Mouse (Mus musculus): ENCODE measurements around the gene Nrg4. TPM values are rescaled to one million over a fixed set of nuclear protein-coding genes. Genes with fewer than 3 reads are reported as not detected.
"Not testable (repeated sequence)": the region's sequence is repeated elsewhere in the genome, so short reads cannot be mapped to it uniquely, and the experiment has no call there.

Gene Nrg4
- polyA plus RNA-seq, 1 experiment from 2014 or later: 0.93 TPM

DNA sequence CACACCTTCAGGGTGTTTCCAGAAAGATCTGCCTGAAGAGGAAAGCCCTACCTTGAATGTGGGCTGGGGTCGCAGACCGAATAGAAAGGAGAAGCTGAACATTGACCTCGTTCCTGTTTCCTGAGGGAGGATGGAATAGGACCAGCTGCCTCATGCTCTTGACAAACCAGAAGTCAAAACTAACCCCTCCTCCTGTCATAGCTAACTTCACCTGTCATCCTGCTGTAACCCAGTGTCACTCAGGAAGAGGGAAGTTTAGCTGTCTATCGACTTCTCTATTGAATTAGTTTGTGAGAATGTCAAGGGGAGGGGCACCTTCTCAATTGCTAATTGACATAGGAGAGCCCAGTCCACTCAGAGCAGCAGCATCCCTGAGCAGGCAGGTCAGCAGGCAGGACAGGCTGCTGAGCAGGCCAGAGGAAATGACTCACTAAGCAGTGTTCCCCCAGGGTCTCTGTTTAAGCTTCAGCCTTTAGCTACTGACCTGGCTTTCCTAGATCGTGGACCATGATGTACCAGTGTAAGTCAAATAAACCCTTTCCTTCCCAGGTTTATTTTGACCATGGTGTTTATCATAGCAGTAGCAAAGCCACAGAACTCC lies 54.6 kb downstream of the Nrg4 start:
- ATAC-seq (ENCODE audit: low read depth): no peak
- H3K4me3 ChIP-seq (ENCODE audit: low read length): no peak overlapping the region
- WGBS: 47% methylated on average over 5 of the region's 5 CpGs
- no peaks in the 10 kb centered on the region for H3K36me3 ChIP-seq (ENCODE audit: control insufficient read depth, insufficient read depth, low read length)
- H3K27me3 ChIP-seq (ENCODE audit: control insufficient read depth, insufficient read depth, low read depth, low read length): no peaks in the 10 kb centered on the region
- no peak overlapping the region for H3K27ac ChIP-seq (ENCODE audit: low read length)
- H3K9ac ChIP-seq (ENCODE audit: low read length): no peak overlapping the region
- H3K9me3 ChIP-seq (ENCODE audit: control insufficient read depth, low read length): no peaks in the 10 kb centered on the region
- no peak overlapping the region for H3K4me2 ChIP-seq (ENCODE audit: low read depth, low read length)
- H3K4me1 ChIP-seq (replicated peaks; ENCODE audit: control insufficient read depth, insufficient read depth, low read length): no peaks in the 10 kb centered on the region

DNA sequence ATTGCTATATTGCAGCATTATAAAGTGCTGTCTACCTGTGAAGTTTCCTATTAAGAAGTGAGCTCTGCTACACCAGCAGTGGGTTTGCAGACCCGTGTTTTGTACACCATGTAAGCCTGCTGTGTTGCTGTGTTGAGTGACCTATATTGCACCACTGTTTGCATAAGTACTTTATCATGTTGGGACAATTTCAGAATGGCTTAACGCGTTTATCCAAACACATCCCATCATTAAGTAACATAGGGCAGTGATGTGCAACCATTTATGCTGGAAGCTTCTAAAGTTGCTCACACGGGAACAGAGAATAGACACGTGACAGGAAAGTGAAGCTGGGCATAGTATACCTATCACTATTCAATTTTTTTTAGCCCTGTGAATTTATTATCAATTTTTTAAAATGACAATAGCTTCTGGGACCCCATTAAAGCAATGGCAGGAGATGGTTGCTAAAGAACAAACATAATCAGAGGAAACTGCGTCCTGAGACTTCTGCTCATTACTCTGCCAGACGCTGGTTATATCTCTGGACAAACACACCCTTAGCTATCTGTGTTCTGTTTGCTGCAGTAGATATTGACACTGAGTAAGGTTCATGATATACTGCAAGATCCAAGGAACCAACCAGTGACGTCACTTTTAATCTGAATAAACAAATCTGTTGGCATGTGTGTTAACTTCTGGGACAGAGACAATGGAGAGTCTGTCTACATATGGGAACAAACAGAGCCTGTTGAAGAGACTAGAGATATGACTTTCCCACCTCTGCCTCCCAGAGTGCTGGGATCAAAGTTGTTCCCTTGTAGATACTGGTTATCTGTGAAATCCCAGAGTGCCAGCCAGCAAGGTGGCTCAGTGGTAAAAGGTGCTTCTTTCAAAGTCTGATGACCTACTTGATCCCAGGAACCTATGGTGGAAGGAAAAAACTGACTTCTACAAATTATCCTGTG lies 62.0 kb downstream of the Nrg4 start:
- 57% methylated on average over 8 of the region's 8 CpGs for WGBS
- Histone ChIP-seq H3K4me1 (replicated peaks; ENCODE audit: control insufficient read depth, insufficient read depth, low read length) (no peaks in the 10 kb centered on the region), H3K27ac (ENCODE audit: low read length) (no peak overlapping the region), H3K9me3 (ENCODE audit: control insufficient read depth, low read length) (no peaks in the 10 kb centered on the region), H3K4me3 (ENCODE audit: low read length) (no peak overlapping the region), H3K4me2 (ENCODE audit: low read depth, low read length) (no peak overlapping the region), H3K27me3 (ENCODE audit: control insufficient read depth, insufficient read depth, low read depth, low read length) (no peaks in the 10 kb centered on the region), H3K9ac (ENCODE audit: low read length) (no peak overlapping the region), H3K36me3 (ENCODE audit: control insufficient read depth, insufficient read depth, low read length) (no peaks in the 10 kb centered on the region)
- ATAC-seq (ENCODE audit: low read depth): no peak

DNA sequence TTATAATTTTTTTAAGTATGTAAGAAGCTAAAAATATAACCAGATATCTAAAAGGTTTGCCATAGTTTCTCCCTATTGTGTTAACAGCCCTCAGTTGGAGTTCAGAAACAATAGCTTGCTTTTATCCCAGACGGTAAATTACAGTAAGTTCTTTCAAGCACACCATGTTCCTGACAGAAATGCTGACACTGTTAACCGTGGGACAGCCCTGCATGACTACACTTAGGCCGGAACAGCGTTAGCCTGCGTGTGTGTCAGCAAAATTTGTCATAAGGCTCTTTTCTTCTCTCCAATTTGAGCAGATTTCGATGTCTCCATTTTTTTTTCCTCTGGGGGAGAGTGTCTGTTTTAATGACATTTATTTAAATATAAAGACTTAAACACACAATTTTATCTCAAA lies 66.9 kb downstream of the Nrg4 start:
- Histone ChIP-seq H3K4me3 (ENCODE audit: low read length) (no peak overlapping the region), H3K27ac (ENCODE audit: low read length) (no peak overlapping the region), H3K4me1 (replicated peaks; ENCODE audit: control insufficient read depth, insufficient read depth, low read length) (no peaks in the 10 kb centered on the region), H3K9ac (ENCODE audit: low read length) (no peak overlapping the region), H3K27me3 (ENCODE audit: control insufficient read depth, insufficient read depth, low read depth, low read length) (no peaks in the 10 kb centered on the region), H3K9me3 (ENCODE audit: control insufficient read depth, low read length) (no peaks in the 10 kb centered on the region), H3K36me3 (ENCODE audit: control insufficient read depth, insufficient read depth, low read length) (no peaks in the 10 kb centered on the region), H3K4me2 (ENCODE audit: low read depth, low read length) (no peak overlapping the region)
- ATAC-seq (ENCODE audit: low read depth): no peak
- 56% methylated on average over 6 of the region's 6 CpGs for WGBS

- Histone ChIP-seq H3K4me3 (ENCODE audit: low read length) (no peak overlapping the region), H3K4me1 (replicated peaks; ENCODE audit: control insufficient read depth, insufficient read depth, low read length) (no peaks in the 10 kb centered on the region), H3K4me2 (ENCODE audit: low read depth, low read length) (no peak overlapping the region), H3K36me3 (ENCODE audit: control insufficient read depth, insufficient read depth, low read length) (no peaks in the 10 kb centered on the region), H3K9me3 (ENCODE audit: control insufficient read depth, low read length) (no peaks in the 10 kb centered on the region), H3K27ac (ENCODE audit: low read length) (no peak overlapping the region), H3K27me3 (ENCODE audit: control insufficient read depth, insufficient read depth, low read depth, low read length) (no peaks in the 10 kb centered on the region), H3K9ac (ENCODE audit: low read length) (no peak overlapping the region)
- ATAC-seq (ENCODE audit: low read depth): no peak
- 86% methylated on average over 2 of the region's 2 CpGs for WGBS
These were observed 69.5 kb downstream of the Nrg4 start for GRCm38 (mm10) chr9:55257105-55257504.

DNA sequence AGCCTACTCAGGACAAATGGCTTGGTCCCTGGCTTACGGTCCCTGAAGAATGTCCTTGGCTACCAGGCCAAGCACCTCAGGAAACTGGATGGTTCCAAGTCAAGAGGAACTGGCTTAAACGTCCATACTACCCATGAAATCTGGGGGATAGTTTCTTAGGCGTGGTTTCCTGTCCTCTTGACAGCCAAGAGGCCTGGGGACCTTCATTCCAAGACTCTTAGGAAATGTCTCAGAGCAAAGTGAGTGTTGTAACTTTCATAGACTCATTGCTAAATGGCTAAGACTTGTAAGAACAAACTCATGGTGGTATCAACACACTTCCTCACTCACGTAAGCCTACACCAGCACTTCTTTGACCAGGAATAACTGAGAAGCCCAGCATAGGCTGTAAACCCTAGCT lies 71.0 kb downstream of the Nrg4 start:
- 48% methylated on average over 4 of the region's 4 CpGs for WGBS
- Histone ChIP-seq H3K36me3 (ENCODE audit: control insufficient read depth, insufficient read depth, low read length) (no peaks in the 10 kb centered on the region), H3K4me2 (ENCODE audit: low read depth, low read length) (no peak overlapping the region), H3K4me3 (ENCODE audit: low read length) (no peak overlapping the region), H3K27ac (ENCODE audit: low read length) (no peak overlapping the region), H3K9me3 (ENCODE audit: control insufficient read depth, low read length) (no peaks in the 10 kb centered on the region), H3K9ac (ENCODE audit: low read length) (no peak overlapping the region), H3K27me3 (ENCODE audit: control insufficient read depth, insufficient read depth, low read depth, low read length) (no peaks in the 10 kb centered on the region), H3K4me1 (replicated peaks; ENCODE audit: control insufficient read depth, insufficient read depth, low read length) (no peaks in the 10 kb centered on the region)
- no peak for ATAC-seq (ENCODE audit: low read depth)

DNA sequence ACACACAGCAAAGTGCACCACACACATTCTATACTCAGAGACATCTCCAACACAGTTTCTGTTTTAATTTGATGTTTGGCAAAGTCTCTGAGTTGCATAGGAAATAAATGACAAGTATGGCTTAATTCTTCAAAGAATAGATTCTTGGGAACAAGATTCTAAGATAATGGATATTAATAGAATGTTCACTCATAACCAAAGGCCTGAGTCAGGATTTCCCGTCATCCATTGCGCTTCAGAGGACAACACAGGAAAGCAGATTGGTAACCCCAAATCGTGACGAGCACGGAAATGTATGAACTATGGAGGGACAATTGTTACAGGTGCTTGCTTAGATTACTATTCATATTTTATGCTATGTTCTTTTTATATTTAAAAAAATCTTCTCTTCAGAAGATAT lies 71.6 kb downstream of the Nrg4 start:
- Histone ChIP-seq H3K27ac (ENCODE audit: low read length) (no peak overlapping the region), H3K9me3 (ENCODE audit: control insufficient read depth, low read length) (no peaks in the 10 kb centered on the region), H3K4me2 (ENCODE audit: low read depth, low read length) (no peak overlapping the region), H3K27me3 (ENCODE audit: control insufficient read depth, insufficient read depth, low read depth, low read length) (no peaks in the 10 kb centered on the region), H3K4me3 (ENCODE audit: low read length) (no peak overlapping the region), H3K9ac (ENCODE audit: low read length) (no peak overlapping the region), H3K4me1 (replicated peaks; ENCODE audit: control insufficient read depth, insufficient read depth, low read length) (no peaks in the 10 kb centered on the region), H3K36me3 (ENCODE audit: control insufficient read depth, insufficient read depth, low read length) (no peaks in the 10 kb centered on the region)
- WGBS: 90% methylated on average over 5 of the region's 5 CpGs
- ATAC-seq (ENCODE audit: low read depth): no peak

GRCm38 (mm10) chr9:55253849-55254248 lies 72.8 kb downstream of the Nrg4 start:
- no peak for ATAC-seq (ENCODE audit: low read depth)
- Histone ChIP-seq H3K4me2 (ENCODE audit: low read depth, low read length) (no peak overlapping the region), H3K9ac (ENCODE audit: low read length) (no peak overlapping the region), H3K4me1 (replicated peaks; ENCODE audit: control insufficient read depth, insufficient read depth, low read length) (no peaks in the 10 kb centered on the region), H3K36me3 (ENCODE audit: control insufficient read depth, insufficient read depth, low read length) (no peaks in the 10 kb centered on the region), H3K27me3 (ENCODE audit: control insufficient read depth, insufficient read depth, low read depth, low read length) (no peaks in the 10 kb centered on the region), H3K4me3 (ENCODE audit: low read length) (no peak overlapping the region), H3K27ac (ENCODE audit: low read length) (no peak overlapping the region), H3K9me3 (ENCODE audit: control insufficient read depth, low read length) (no peaks in the 10 kb centered on the region)
- 67% methylated on average over 1 of the region's 1 CpGs for WGBS

GRCm38 (mm10) chr9:55252097-55252496 lies 74.5 kb downstream of the Nrg4 start:
- not testable (repeated sequence) for H3K4me2 ChIP-seq (ENCODE audit: low read depth, low read length); H3K27me3 ChIP-seq (ENCODE audit: control insufficient read depth, insufficient read depth, low read depth, low read length); H3K36me3 ChIP-seq (ENCODE audit: control insufficient read depth, insufficient read depth, low read length); ATAC-seq (ENCODE audit: low read depth); H3K9me3 ChIP-seq (ENCODE audit: control insufficient read depth, low read length); H3K27ac ChIP-seq (ENCODE audit: low read length); H3K4me3 ChIP-seq (ENCODE audit: low read length); H3K9ac ChIP-seq (ENCODE audit: low read length); H3K4me1 ChIP-seq (replicated peaks; ENCODE audit: control insufficient read depth, insufficient read depth, low read length)
- 49% methylated on average over 2 of the region's 2 CpGs for WGBS

GRCm38 (mm10) chr9:55250595-55251247 lies 75.9 kb downstream of the Nrg4 start:
- no peak for ATAC-seq (ENCODE audit: low read depth)
- Histone ChIP-seq H3K36me3 (ENCODE audit: control insufficient read depth, insufficient read depth, low read length) (no peaks in the 10 kb centered on the region), H3K9ac (ENCODE audit: low read length) (no peak overlapping the region), H3K27ac (ENCODE audit: low read length) (no peak overlapping the region), H3K9me3 (ENCODE audit: control insufficient read depth, low read length) (no peaks in the 10 kb centered on the region), H3K4me2 (ENCODE audit: low read depth, low read length) (no peak overlapping the region), H3K27me3 (ENCODE audit: control insufficient read depth, insufficient read depth, low read depth, low read length) (no peaks in the 10 kb centered on the region), H3K4me3 (ENCODE audit: low read length) (no peak overlapping the region), H3K4me1 (replicated peaks; ENCODE audit: control insufficient read depth, insufficient read depth, low read length) (no peaks in the 10 kb centered on the region)
- 77% methylated on average over 6 of the region's 6 CpGs for WGBS
